Mouse (Mus musculus): ENCODE data around the gene Crim1.

Gene Crim1

DNA sequence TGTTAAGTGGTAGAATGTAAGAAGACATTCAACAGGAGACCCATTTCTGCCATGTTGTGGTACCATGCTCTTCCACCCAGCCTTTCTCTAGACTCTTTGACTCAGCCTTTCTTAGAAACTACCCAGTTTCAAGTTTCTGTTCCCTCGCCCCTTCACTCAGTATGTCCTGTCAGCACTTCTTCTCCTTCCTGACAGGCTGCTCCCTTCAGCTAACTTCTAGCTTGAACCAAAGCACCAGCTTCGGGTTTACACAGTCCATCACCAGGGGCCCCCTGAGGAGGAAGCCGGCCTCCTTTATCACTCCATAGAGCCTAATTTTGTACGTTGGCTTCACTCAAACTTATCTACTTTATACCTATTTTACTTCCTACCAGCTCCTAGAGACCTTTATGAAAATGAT lies 219.2 kb downstream of the Crim1 start:
- no peak for DNase-seq (ENCODE audit: low spot score)

DNA sequence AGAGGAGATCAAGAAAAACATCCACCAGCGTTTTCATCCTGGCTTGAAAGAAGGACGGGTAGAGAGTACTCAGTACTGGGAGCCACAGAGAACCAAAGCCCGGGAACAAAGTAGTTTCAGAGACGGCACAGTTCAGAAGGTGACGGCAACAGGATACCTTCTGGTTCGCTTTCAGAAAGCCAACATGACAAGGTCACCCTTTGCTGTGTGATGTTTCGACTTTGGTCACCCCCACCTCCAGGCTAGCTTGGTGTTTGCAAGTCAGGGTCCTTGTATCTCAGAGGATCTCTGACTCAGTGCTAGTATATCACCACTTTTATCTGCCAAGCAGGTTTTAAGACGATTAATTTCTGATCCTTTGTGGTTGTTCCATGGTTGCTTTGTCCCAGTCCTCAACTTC lies 225.0 kb downstream of the Crim1 start:
- DNase-seq (ENCODE audit: low spot score), result no peak
